Mouse (Mus musculus) bone marrow, adult 2 months (tissue): ENCODE measurements around the gene Mid1.

ENCODE experiments used
- CTCF ChIP-seq: fragments of 200-500 bp; IDR thresholded peaks from 2 replicates; pipeline ENCODE4 v1.5.1; 2011; ENCODE audit warnings: low read length, control low read depth; ENCODE audit not compliant: control insufficient read depth, insufficient read depth
- POLR2A ChIP-seq: fragments of 200-500 bp; IDR thresholded peaks from 2 replicates; pipeline ENCODE4 v1.6.1; 2011; ENCODE audit warnings: low read depth, mild to moderate bottlenecking, control low read depth, low read length, borderline replicate concordance; ENCODE audit not compliant: control insufficient read depth

DNA sequence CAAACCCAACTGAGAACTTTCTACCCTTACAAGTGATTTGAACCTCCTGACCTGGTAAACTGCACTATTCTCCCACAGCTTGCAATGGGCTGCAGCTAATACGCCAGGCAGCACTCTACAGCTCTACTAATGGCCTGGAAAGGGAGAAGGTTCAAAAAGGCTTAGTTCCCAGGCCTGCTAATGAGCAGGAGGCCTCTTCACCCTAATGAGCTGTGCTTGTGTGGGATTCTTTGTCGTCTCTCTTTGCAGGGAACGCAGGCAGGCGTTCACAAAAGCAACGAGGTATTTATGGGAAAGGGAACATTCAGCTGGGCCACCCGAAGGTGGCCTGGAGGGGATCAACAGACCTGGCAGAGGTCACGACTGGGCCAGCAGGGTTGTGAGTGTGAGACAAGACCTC lies 240.6 kb downstream of the Mid1 start:
- TF ChIP-seq POLR2A, result no peak
- no peak for TF ChIP-seq CTCF
